Mouse (Mus musculus): Measurements from ENCODE around the gene Platr17. TPM values are rescaled to one million over a fixed set of nuclear protein-coding genes. Genes with fewer than 3 reads are reported as not detected.
A peak's percentile ranks its signal among the peaks of the same experiment; 100 is the strongest.

Platr17 gene
- polyA plus RNA-seq, 2 experiments from 2014 or later: 6.5 to 15.4 TPM

DNA sequence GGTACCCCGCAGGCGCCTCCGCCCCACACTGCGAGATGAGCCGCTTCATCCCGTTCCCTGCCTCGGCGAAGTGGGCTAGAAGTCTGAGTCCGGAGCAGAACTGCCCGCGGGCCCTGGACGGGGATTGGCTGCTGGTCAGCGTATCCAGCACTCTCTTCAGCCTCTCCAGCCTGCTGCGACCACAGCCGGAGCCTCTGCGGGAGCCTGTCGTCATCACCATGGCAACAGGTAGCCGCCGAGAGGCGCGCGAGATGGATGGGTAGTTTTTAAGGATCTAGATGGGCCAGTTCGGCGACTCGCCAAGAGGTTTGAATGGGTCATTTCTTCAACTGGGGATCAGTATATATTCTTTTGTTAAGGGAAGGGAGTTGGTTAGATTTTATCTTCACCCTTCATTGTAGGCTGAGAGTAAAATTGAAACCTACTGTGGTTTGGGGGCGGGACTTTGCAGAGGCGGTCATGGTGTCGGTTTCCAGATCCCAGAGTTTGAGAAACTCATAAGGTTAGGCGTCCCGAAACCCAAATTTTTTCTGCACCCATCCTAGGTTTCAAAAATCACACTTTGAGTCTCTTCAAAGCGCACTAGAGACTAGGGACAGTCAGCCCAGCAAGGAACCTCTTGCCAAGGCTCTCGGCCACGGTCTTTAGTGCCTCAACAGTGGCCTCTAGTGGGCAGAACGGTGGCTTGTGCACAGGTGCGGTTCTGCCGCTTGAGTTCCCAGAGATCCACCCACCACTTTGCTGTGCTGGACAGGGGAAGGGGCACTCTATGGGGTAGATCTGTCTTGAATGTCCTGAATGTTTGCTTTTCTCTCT lies 15.6 kb downstream of the Platr17 start:
- ATAC-seq: peak; percentile 36

DNA sequence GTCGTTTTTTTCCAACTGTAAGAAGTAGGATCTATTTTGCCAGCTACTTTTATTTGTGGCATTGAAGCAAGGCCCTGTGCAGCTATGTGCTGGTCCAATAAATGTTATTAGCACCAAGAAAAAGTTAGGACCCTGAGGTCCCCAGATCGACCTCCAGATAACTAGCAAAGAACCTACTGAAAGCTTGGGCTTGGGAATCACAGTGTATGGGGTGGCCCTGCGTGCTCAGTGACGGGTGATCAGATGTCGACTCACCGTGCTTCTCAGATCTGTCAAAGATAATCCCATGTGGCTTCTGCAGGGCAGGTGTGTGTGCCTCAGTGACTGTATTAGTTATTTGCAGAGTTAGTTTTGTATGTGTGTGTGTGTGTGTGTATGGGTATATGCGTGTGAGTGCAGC lies 16.4 kb downstream of the Platr17 start:
- ATAC-seq: no peak

DNA sequence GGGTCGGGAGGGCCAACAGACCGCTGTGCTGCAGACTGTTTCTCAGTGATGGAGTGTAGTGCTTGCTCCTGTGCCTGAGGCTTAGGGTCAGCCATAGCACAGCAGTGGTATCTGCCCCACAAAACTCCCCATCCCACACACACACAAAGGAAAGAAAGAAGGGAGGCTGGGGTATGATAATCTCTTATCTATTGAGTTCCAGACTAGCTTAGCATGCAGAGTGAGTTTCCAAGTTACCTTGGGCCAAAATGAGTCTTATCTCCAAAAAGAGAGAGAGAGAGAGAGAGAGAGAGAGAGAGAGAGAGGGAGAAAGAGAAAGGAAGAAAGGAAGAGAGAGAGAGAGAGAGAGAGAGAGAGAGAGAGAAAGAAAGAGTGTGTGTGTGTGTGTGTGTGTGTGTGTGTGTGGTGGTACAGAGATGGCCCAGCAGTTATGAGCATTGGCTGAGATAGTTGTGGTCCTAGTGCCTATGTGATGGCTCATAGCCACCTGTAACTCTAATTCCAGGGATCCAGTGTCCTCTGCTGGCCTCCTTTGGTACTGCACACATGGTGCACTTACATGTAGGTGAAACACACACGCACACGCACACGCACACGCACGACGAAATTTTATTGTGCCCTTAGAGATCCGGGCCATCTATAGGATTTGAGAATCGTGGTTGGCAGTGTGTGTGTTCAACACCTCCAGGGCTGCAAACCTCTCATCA lies 19.8 kb downstream of the Platr17 start:
- no peak for ATAC-seq

DNA sequence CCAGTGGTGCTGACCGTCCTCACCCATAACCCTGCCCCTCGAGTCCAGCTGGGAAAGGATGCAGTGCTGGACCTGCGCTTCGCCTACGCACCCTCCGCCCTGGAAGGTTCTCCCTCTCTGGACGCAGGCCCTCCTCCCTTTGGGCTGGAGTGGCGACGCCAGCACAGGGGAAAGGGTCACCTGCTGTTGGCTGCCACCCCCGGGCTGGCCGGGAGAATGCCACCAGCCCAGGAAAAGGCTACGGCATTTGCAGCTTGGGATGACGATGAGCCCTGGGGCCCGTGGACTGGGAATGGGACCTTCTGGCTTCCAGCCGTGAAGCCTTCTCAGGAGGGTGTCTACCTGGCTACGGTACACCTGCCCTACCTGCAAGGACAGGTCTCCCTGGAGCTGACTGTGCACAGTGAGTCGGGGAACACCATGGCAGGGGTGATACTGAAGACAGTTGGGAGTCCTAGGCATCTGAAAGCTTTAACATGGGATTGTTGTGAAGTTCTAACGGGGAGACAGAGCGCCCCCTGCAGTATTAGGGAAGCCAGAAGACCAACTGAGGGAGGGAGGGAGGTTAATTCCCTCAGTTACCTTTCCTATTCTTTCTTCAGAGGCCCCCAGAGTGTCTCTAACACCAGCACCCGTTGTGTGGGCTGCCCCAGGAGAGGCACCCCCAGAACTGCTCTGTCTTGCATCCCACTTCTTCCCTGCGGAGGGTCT lies 20.6 kb downstream of the Platr17 start:
- no peak for ATAC-seq

DNA sequence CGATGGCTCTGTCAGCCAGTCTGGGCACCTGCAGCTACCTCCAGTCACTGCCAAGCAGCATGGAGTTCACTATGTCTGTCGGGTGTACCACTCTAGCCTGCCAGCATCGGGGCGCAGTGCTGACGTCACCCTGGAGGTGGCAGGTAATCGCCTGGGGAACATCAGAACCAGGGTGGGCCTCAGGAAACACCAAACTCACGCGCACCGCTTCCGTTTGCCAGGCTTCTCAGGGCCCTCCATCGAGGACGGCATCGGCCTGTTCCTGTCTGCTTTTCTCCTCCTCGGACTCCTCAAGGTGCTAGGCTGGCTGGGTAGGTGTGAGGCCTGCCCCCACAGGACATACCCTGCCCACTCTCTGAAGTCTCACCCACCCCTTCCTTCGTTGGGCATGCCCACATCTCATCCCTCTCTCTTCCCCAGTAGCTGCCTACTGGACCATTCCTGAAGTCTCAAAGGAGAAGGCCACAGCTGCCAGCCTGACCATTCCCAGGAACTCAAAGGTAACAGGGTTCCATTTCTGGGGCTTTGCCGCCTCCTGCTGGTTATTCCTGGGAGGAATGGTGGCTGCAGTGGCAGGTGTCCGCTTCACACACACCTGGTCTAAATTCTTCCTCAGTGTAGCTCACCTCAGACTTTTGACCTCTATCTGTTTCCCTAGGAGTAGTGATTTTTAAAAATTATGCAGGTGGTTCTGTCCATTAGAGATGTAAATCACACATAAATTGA lies 21.4 kb downstream of the Platr17 start:
- no peak for ATAC-seq

DNA sequence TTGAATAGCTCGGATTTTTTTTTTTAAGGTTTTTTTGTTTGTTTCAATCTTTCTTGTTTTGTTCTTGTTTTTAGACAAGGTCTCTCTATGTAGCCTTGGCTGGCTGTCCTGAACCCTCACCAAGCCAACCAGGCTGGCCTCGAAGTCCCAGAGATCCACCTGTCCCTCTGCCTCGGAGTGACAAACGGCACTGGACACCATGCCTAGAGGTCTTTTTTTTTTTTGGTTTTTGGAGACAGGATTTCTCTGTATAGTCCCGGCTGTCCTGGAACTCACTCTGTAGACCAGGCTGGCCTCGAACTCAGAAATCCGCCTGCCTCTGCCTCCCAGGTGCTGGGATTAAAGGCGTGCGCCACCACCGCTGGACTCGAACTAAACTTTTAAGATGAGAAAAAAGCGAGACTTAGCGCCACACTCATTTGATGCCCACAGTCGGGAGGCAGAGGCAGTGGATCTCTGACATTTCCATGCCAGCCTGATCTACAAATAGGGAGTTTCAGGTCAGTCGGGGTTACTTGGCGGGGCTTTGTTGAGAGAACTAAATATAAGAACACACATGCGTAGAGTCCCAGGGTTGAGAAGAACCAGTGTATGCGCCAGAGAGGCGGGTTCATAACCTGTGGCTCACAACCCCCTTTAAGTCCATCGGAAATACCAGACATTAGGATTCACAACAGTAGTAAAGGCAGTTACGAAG lies 23.5 kb downstream of the Platr17 start:
- no peak for ATAC-seq

DNA sequence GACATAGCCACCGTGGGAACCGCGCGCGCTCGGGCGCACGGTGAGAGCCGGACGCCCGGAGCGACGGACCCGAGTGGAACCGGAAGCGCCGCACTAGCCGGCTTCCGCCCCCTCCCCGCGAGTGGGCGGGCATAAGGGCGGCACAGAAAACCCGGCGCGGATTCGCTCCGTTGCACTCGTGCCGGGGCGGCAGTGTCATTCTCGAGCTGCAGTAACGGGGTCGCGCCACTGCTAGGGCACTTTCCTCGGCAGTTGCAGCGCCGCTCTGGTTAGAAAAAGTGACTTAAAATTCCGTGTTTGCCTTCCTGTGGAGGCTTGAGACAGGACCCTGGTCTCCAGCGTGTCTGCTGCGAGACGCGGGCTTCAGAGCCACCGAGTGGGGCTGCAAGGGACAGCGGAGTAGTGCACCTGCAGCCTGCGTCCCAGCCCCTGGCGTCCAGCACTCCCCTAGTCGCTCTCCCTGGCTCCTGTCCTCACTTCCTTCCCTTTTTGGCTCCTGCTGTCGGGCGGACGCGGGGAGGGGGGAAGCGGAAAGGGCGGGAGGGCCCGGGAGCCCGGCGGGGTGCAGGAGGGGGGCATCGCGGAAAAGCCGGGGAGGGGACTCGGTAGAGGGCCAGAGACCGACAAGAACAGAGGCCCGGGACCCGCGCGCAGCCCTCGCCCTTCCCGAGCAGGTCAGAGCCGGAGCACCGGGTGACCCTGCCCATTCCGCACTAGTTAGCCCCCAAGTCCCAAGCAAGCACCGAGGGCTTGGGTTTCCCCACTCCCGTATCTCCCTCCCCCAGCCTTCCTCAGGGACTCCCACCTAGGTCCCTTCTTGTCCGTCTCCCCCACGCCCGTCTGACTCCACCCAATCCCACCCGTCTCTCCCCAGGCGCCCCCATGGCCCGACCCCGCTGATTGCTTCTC lies 24.7 kb downstream of the Platr17 start, which contains the start of gene Rgl2:
TSS of gene Rgl2 (plus strand) at position 173 of the 909 bp plus-strand sequence.
- ATAC-seq: peak; percentile 59

DNA sequence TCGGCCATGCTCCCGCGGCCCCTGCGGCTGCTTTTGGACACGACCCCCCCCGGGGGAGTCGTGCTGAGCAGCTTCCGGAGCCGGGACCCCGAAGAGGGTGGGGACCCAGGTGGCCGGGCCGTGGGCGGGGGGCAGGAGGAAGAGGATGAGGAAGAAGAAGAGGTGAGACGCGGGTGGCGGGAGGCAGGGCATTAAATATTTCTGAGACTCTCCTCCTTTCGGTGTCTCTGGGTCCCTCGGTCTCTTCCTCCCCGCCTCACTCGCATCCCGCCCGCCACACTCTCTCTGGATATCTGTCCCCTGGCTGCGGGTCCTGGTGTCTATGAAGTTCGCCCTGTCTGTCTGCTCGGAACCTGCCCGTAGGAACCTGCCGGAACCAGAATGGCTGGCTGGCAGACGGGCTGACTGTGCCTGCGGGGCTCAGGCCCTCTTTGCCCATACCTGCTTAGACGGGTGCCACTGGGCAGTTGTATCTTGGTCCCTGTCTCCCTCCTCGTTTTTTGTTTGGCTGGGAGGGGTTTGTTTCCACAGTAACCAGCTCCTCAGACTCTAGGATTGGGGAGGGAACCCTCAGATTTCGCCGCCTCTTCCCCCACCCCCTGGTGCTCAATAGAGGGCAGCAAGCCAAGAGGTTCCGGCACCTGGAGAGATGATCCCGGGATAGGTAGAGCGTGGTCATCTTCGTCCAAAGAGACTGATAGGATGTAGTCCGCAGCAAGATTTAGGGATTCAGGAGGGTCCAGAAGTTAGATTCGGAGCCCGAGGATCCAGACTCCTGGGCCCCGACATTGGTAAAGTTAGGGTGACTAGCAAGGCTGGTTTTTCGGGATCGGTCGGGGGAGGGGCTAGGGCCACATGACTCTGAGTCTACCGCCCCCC lies 25.6 kb downstream of the Platr17 start:
- ATAC-seq: peak; percentile 34

DNA sequence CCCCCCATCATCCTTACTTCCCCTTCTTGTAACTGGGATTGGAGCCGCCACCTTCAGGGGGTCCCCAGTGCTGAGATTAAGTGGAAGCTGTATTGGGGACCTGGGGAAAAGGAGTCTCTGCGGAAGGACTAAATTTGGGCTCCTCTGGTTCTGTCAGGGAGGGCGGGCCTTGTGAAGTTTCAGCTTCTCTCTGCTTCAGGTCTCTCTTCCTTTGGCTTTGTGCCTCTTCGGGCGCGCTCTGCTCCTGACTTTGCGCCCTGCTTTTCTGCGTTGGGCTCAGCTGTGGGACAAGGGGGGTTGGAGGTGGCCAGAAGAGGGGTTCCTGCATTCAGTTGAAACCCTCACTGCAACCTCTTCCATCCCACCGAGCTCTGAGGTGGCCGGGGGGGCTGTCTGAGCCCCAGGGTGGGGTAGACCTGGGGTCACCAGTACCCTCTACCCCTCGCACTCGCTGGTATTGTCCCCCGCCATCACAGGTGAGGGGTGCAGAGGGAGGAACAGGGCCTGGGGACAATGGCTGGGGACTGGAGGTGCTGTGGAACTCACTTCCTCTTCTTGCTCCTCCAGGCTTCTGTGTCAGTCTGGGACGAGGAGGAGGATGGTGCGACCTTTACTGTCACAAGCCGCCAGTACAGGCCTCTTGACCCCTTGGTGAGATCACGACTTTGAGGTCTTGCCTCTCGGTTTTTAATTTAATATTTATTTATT lies 26.4 kb downstream of the Platr17 start:
- ATAC-seq: peak; percentile 24

DNA sequence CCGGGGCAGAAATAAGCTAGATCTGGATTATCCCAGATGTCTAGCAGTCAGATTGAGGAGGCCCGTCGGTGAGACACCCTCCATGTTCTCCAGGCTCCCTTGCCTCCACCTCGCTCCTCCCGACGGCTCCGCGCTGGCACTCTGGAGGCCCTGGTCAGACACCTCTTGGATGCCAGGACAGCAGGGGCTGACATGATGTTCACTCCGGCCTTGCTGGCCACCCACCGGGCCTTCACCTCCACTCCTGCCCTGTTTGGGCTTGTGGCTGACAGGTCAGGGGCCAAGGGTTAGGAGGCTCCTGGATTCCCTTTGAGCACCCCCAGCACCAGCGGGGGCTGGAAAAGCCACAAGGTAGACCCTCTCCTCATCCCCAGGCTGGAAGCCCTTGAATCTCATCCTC lies 27.0 kb downstream of the Platr17 start:
- ATAC-seq: no peak

DNA sequence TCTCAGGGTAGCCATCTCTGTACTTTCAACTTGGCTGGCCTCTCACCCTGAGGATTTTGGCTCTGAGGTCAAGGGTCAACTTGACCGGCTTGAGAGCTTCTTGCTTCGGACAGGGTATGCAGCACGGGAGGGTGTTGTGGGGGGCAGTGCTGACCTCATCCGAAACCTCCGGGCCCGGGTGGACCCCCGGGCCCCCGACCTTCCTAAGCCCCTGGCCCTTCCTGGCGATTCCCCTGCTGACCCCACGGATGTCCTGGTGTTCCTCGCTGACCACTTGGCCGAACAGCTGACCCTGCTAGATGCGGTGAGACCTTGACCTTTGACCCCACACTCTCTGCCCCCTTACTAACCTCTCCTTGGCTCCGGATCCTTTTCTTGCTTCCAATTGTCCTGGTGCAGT lies 27.5 kb downstream of the Platr17 start:
- no peak for ATAC-seq

DNA sequence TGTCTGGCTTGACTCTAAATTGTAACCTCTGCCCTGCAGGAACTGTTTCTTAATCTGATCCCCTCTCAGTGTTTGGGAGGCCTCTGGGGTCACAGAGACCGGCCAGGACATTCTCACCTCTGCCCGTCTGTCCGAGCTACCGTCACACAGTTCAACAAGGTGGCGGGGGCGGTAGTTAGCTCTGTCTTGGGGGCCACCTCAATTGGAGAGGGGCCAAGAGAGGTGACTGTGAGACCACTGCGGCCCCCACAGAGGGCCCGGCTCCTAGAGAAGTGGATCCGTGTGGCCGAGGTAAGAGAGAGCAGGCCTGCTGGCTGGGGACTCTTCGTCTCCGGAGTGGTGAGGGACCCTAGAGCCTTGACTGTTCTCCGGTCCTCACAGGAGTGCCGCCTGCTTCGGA lies 28.0 kb downstream of the Platr17 start:
- ATAC-seq: no peak

DNA sequence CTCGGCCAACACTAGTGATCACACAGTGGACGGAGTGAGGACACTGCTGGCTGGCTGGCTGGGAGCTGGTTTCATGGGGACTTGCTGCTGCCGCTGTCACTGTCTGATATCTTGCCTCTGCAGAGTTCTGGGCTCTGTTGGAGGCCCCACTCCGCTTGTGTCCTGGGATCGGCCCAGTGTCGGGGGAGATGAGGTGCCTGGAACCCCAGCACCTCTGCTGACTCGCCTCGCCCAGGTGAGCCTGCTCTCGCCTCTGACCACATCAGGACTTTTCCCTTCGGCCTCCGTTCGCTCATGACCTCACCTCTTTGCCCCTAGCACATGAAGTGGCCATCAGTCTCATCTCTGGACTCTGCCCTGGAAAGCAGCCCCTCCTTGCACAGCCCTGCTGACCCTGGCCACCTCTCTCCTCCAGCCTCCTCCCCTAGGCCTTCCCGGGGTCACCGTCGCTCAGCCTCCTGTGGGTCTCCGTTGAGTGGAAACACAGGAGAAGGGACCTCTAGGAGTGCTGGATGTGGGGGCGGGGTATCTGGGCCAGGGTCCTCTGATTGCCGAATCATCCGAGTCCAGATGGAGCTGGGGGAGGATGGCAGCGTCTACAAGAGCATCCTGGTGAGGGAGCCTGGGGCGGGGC lies 30.6 kb downstream of the Platr17 start:
- ATAC-seq: no peak

DNA sequence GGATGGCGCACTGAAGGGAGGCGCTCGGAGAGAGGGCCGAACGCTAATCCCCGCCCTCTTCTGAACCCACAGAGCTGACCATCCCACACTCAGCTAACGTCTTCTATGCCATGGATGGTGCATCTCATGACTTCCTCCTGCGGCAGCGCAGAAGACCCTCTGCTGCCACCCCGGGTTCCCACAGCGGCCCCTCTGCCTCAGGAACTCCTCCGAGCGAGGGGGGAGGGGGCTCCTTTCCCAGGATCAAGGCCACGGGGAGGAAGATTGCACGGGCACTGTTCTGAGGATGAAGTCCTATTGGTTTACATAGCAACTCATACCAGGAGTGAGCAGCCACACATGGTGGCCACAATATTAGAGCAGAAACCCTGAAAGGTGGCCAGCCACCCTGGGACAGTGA lies 32.1 kb downstream of the Platr17 start:
- no peak for ATAC-seq

DNA sequence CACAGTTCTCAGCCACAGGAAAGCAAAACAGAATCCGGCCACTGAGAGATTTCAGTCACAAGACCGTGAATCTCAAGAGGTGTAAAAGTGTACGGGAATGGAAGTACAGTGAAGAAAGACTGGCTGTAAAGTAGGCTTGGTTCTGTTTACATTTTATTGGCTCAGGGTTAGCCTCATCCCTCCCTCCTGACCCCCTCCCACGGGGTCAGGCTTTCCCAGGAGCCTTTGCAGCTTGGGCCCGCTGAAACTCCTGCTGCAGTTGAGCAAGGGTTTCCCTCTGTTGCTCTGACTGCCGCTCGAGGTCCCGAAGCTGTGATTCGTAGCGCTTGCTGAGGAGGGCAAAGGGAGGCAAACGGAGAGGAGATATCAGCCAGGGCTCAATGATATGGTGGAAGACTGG lies 33.8 kb downstream of the Platr17 start:
- no peak for ATAC-seq

DNA sequence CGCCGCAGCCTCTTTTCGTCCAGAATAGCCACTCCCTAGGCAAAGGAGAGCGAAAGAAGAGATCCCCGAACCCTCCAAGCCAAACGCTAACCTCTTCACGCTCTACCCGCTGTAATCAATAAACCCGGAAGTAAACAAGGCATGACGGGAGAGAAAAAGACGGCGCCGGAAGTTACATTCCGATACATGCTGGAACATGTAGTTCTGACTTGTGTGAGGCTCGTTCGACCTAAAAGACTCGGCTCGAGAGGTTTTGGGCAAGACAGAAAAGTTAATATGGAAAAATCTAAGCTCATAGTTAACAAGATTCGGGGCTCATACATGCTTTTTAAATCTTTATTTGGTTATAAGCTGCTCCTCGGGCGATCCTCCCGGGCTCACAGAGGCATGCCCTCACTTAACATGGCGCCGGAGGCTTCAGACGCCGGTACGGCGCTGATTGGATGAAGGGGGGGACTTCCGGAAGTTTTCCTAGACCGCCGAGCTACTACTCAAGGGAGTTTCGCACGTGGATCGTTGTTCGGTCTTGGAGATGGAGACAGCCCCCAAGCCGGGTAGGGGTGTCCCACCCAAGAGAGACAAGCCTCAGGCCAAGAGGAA lies 35.4 kb downstream of the Platr17 start, which contains the start of the genes Pfdn6 and Wdr46:
TSS of gene Pfdn6 (minus strand) at position 138 of the 600 bp plus-strand sequence.
TSS of gene Wdr46 (plus strand) at position 455 of the 600 bp plus-strand sequence.
- ATAC-seq: peak; percentile 94

DNA sequence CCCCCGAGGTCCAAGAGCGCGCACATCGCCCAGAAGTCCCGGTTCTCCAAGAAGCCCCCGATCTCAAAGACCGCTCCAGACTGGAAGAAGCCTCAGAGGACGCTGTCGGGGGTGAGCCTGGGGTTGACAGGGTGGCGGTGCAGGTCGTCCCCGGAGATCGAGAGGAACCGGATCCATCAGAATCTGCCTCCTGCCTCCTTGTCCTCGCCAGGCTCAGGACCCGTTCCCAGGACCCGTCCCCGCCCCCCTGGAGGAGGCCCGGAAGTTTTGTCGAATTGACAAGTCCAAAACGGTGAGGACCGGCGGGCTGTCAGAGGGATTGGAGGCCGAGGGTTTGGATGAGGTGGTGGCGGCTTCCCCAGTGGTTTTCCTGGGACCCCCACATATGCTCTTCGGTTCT lies 36.0 kb downstream of the Platr17 start:
- ATAC-seq: no peak

DNA sequence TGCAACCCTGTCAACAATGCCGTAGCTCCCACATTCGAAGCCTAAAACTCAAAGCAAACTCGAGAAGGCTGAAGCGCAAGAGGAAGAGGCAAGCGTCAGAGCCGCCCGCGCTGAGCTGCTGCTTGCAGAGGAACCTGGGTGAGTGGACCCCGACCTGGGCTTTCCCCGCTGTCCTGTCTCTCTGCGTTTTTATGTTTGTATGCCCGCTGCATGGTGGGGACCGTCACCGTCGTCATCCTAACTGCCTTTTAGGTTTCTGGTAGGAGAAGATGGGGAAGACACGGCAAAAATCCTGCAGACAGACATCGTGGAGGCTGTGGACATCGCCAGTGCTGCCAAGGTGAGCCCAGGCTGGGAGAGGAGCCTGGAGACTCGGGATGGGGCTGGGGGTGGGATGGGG lies 36.4 kb downstream of the Platr17 start:
- ATAC-seq: no peak
